10 mouse cellular contexts compared by ENCODE assay signal in the genomic region with DNA sequence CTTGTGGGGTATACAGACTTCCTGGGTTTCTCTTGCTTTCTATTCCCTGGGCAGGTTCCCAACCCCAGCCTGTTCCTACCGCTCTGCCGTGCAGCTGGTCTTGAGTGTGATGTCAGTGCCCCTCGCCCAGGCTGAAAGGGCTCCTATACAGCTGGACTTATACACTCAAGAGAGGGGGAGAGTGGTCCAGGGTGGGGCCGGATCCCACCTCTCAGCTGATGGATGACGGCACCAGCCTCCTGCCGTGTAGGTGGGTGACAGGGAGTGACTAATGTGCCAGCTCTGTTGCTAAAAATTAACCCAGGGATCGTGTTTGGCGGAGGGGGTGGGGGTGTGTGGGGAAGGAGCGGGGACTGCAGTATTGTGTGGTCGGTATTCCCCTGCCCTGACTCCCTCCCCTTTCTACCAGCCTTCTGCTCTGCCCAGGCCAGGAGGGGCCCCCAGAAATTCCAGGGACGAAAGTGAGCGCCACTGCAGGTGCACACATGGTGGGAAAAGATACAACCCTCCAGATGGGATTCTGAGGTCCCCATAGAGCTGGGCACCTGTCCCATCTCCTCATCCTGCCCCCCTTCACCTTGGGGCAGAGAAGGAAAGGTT. TPM values are rescaled to one million over a fixed set of nuclear protein-coding genes. Genes with fewer than 3 reads are reported as not detected.
A peak's percentile ranks its signal among the peaks of the same experiment; 100 is the strongest.
DNase-seq lines count a peak whose midpoint lies in the region; ATAC-seq and TF ChIP-seq lines count a peak whose summit lies in the region.
"Had no signal": no experiment of that assay in that cellular context is flagged by ENCODE, and none has a peak within 500 bp of the region (broad histone marks: within the 10 kb centered on the region; RNA-seq: fewer than 3 reads in every experiment).

No protein-coding gene starts in this region.

- 0 out of 2 replicates have a peak overlapping the region, but pooled peaks have one; percentile 21 for H3K27ac ChIP-seq in kidney, embryonic 14.5 days (ENCODE audit: low read depth, low read length)
- peak overlapping the region; percentile 87 for H3K27ac ChIP-seq in cortical plate, adult 2 months (ENCODE audit: insufficient read depth, low read length)
- H3K27ac ChIP-seq: liver, embryonic 13.5 days had no signal

- H3K4me3 ChIP-seq in kidney, embryonic 14.5 days (ENCODE audit: low read length) = no peak overlapping the region
- peak overlapping the region; percentile 3; the same call in 1 of the 2 replicates for H3K4me3 ChIP-seq in E14TG2a.4 (replicated peaks; ENCODE audit: low read length)
- H3K4me3 ChIP-seq in cortical plate, adult 2 months (ENCODE audit: insufficient read depth, low read length) = no peak overlapping the region
- H3K4me3 ChIP-seq: liver, embryonic 13.5 days had no signal

- ATAC-seq in kidney, embryonic 14.5 days (ENCODE audit: low FRiP score, low TSS enrichment) = peak; percentile 17; the same call in 1 of the 2 replicates
- no peak for ATAC-seq in megakaryocyte, adult 5-6 weeks (ENCODE audit: poor library complexity, severe bottlenecking)

- H3K9ac ChIP-seq in kidney, embryonic 14.5 days (ENCODE audit: low read depth, low read length) = no peak overlapping the region
- H3K9ac ChIP-seq: liver, embryonic 13.5 days had no signal

- no peak for TF ChIP-seq POLR2A in cortical plate, adult 2 months (IDR thresholded peaks at IDR 0.05; ENCODE audit: extremely low read depth, insufficient read depth, low read length)

- WGBS in kidney, embryonic 14.5 days = 24% methylated on average over 12 of the region's 12 CpGs

- H3K27me3 ChIP-seq in kidney, embryonic 14.5 days (ENCODE audit: control insufficient read depth, insufficient read depth, low read length) = 0 out of 2 replicates have a peak, but pooled peaks cover 3% of the 10 kb centered on the region
- H3K27me3 ChIP-seq in E14TG2a.4 (ENCODE audit: insufficient read depth, low read length) = 0 out of 2 replicates have a peak, but pooled peaks cover 4% of the 10 kb centered on the region

- no peaks in the 10 kb centered on the region for H3K9me3 ChIP-seq in kidney, embryonic 14.5 days (ENCODE audit: control insufficient read depth, low read length)
- H3K9me3 ChIP-seq in E14TG2a.4 (ENCODE audit: low read length) = peaks cover 8% of the 10 kb centered on the region
- H3K9me3 ChIP-seq: liver, embryonic 13.5 days had no signal

- no peak for DNase-seq in kidney, adult 9 months
- DNase-seq in left cerebral cortex, postnatal 14 days (ENCODE audit: low spot score in 2 of 2) = peak; percentile 70 to 77
- DNase-seq in retina, embryonic 14.5 days (ENCODE audit: low spot score) = no peak
- no peak for DNase-seq in ovary, postnatal 10 days (ENCODE audit: low spot score)
- DNase-seq: cerebellum, adult 9-11 months; liver, embryonic 13.5 days had no signal

- intact Hi-C loops in left cerebral cortex, postnatal 14 days (cut with DNase I) = no loop called here

- H3K4me1 ChIP-seq in kidney, embryonic 14.5 days (ENCODE audit: control insufficient read depth, insufficient read depth, low read length) = 0 out of 2 replicates have a peak, but pooled peaks cover 3% of the 10 kb centered on the region
- peaks cover 81% of the 10 kb centered on the region for H3K4me1 ChIP-seq in E14TG2a.4 (replicated peaks; ENCODE audit: low read depth, low read length)
- peaks cover 8% of the 10 kb centered on the region for H3K4me1 ChIP-seq in cortical plate, adult 2 months (ENCODE audit: control insufficient read depth, insufficient read depth, low read length)

- H3K36me3 ChIP-seq in kidney, embryonic 14.5 days (ENCODE audit: control insufficient read depth, insufficient read depth, low read length) = peaks cover 12% of the 10 kb centered on the region; the same call in 1 of the 2 replicates
- H3K36me3 ChIP-seq in E14TG2a.4 (ENCODE audit: insufficient read depth, low read length) = peaks cover 11% of the 10 kb centered on the region

- 0 out of 2 replicates have a peak overlapping the region, but pooled peaks have one; percentile 1 for H3K4me2 ChIP-seq in kidney, embryonic 14.5 days (replicated peaks; ENCODE audit: low read depth, low read length)
- H3K4me2 ChIP-seq: liver, embryonic 13.5 days had no signal

- no peak for TF ChIP-seq CTCF in E14TG2a.4 (conservative IDR thresholded peaks at IDR 0.05; ENCODE audit: low read length)
- TF ChIP-seq CTCF in cortical plate, adult 2 months (IDR thresholded peaks at IDR 0.05; ENCODE audit: extremely low read depth, insufficient read depth, low read length) = no peak

RNA-seq across cellular contexts. Expression of a gene that starts 11.8 kb away (rescaled TPM):
- 5.0 and 5.7 TPM in 2 replicates for polyA plus RNA-seq in kidney, embryonic 14.5 days (2014; fragmentation: Nextera tagmentation; extraction: Ambion mirVana)
- polyA plus RNA-seq in cortical plate, adult 2 months (2012; rRNA removed) = 39.7 and 41.0 TPM in 2 replicates
- total RNA-seq in left cerebral cortex, postnatal 14 days (2021) = 10 to 100 TPM; 58.2 to 67.1 TPM
- total RNA-seq in megakaryocyte, adult 5-6 weeks (2015) = 0.16 and 0.30 TPM in 2 replicates
- total RNA-seq in megakaryocyte, adult 5-6 weeks (2017) = 0.29 and 0.85 TPM in 2 replicates

RNA-seq across cellular contexts. Expression of a gene that starts 18.2 kb away (rescaled TPM):
- polyA plus RNA-seq in kidney, embryonic 14.5 days (2014; fragmentation: Nextera tagmentation; extraction: Ambion mirVana) = 4.5 and 5.0 TPM in 2 replicates
- 76.6 and 103 TPM in 2 replicates for polyA plus RNA-seq in cortical plate, adult 2 months (2012; rRNA removed)
- 10 to 100 TPM; 65.6 to 78.4 TPM for total RNA-seq in left cerebral cortex, postnatal 14 days (2021)
- 42.1 and 45.0 TPM in 2 replicates for total RNA-seq in megakaryocyte, adult 5-6 weeks (2015)
- total RNA-seq in megakaryocyte, adult 5-6 weeks (2017) = 37.0 TPM in 2 replicates

RNA-seq across cellular contexts. Expression of a gene that starts 48.2 kb away (rescaled TPM):
- polyA plus RNA-seq in kidney, embryonic 14.5 days (2014; fragmentation: Nextera tagmentation; extraction: Ambion mirVana) = 71.8 and 76.5 TPM in 2 replicates
- 55.3 and 56.0 TPM in 2 replicates for polyA plus RNA-seq in cortical plate, adult 2 months (2012; rRNA removed)
- total RNA-seq in left cerebral cortex, postnatal 14 days (2021) = 10 to 100 TPM; 38.5 to 43.2 TPM
- total RNA-seq in megakaryocyte, adult 5-6 weeks (2015) = 8.2 and 12.1 TPM in 2 replicates
- 53.3 and 58.0 TPM in 2 replicates for total RNA-seq in megakaryocyte, adult 5-6 weeks (2017)

RNA-seq across cellular contexts. Expression of a gene that starts 57.2 kb away (rescaled TPM):
- 25.8 and 28.2 TPM in 2 replicates for polyA plus RNA-seq in kidney, embryonic 14.5 days (2014; fragmentation: Nextera tagmentation; extraction: Ambion mirVana)
- 0.13 and 0.23 TPM in 2 replicates for polyA plus RNA-seq in cortical plate, adult 2 months (2012; rRNA removed)
- total RNA-seq in left cerebral cortex, postnatal 14 days (2021) = under 1 TPM; 0.24 to 0.49 TPM
- total RNA-seq in megakaryocyte, adult 5-6 weeks (2015) = not detected in 2 replicates
- total RNA-seq in megakaryocyte, adult 5-6 weeks (2017) = not detected in 2 replicates

Comparison
In these comparisons a context has a peak if more than half of its experiments do, and no peak if none do; other contexts are left out.
1. DNase-seq: peak in left cerebral cortex, postnatal 14 days (2 of 2); none in kidney, adult 9 months (single experiment), retina, embryonic 14.5 days (single experiment) and ovary, postnatal 10 days (single experiment).
2. RNA of a gene that starts 11.8 kb away (total RNA-seq): 58.2 to 67.1 TPM in left cerebral cortex, postnatal 14 days; 0.16 to 0.85 TPM in megakaryocyte, adult 5-6 weeks; every median in the first group is over 10 times any median in the second.